Mouse (Mus musculus): ENCODE data around the gene Rtl8c. TPM values are rescaled to one million over a fixed set of nuclear protein-coding genes. Genes with fewer than 3 reads are reported as not detected.

Rtl8c gene
- polyA plus RNA-seq, 1 experiment from 2014 or later = 31.3 TPM

Other genes with a start within 250 kb of the Rtl8c start
- gene Mospd1, start 237.5 kb upstream of the Rtl8c start, polyA plus RNA-seq (2014; fragmentation: Nextera tagmentation; extraction: Ambion mirVana) = 51.4 and 55.8 TPM in 2 replicates
- not detected in 2 replicates for gene Etd, start 173.1 kb upstream of the Rtl8c start, polyA plus RNA-seq (2014; fragmentation: Nextera tagmentation; extraction: Ambion mirVana)
- not detected in 2 replicates for gene Gm14597, start 947 bp downstream of the Rtl8c start, polyA plus RNA-seq (2014; fragmentation: Nextera tagmentation; extraction: Ambion mirVana)
- gene Rtl8a, start 35.6 kb downstream of the Rtl8c start, polyA plus RNA-seq (2014; fragmentation: Nextera tagmentation; extraction: Ambion mirVana) = 75.2 and 79.8 TPM in 2 replicates
- 66.1 and 72.2 TPM in 2 replicates for gene Rtl8b, start 62.4 kb downstream of the Rtl8c start, polyA plus RNA-seq (2014; fragmentation: Nextera tagmentation; extraction: Ambion mirVana)
- 0.35 TPM in 1 of 2 replicates, not detected in the other for gene 4930502E18Rik, start 116.8 kb downstream of the Rtl8c start, polyA plus RNA-seq (2014; fragmentation: Nextera tagmentation; extraction: Ambion mirVana)
- not detected in 2 replicates for gene 1700013H16Rik, start 149.8 kb downstream of the Rtl8c start, polyA plus RNA-seq (2014; fragmentation: Nextera tagmentation; extraction: Ambion mirVana)
- gene Zfp36l3, start 168.4 kb downstream of the Rtl8c start, polyA plus RNA-seq (2014; fragmentation: Nextera tagmentation; extraction: Ambion mirVana) = not detected in 2 replicates
- 0.36 and 0.91 TPM in 2 replicates for gene Xlr, start 189.7 kb downstream of the Rtl8c start, polyA plus RNA-seq (2014; fragmentation: Nextera tagmentation; extraction: Ambion mirVana)